Mouse (Mus musculus) megakaryocyte, embryonic 14.5 days (primary cell): ENCODE measurements around the gene Arhgap25. TPM values are rescaled to one million over a fixed set of nuclear protein-coding genes. Genes with fewer than 3 reads are reported as not detected.
"Not testable (repeated sequence)": the region's sequence is repeated elsewhere in the genome, so short reads cannot be mapped to it uniquely, and the experiment has no call there.

Experiments
- H3K27me3 ChIP-seq: replicated peaks from 2 replicates; pipeline ENCODE3; 2012; ENCODE audit warnings: inconsistent platforms
- H3K36me3 ChIP-seq: replicated peaks from 2 replicates; pipeline ENCODE3; 2012; ENCODE audit warnings: low read length, inconsistent platforms, mixed read lengths
- H3K4me1 ChIP-seq: 2 replicates; pipeline ENCODE4 v1.6.1; 2012; ENCODE audit warnings: inconsistent platforms
- H3K4me3 ChIP-seq: replicated peaks from 2 replicates; pipeline ENCODE3; 2012; ENCODE audit warnings: moderate library complexity, mild to moderate bottlenecking, inconsistent platforms
- H3K9me3 ChIP-seq: 2 replicates; pipeline ENCODE4 v1.6.1; 2012; ENCODE audit warnings: inconsistent platforms
- FLI1 ChIP-seq: IDR thresholded peaks from 2 replicates; pipeline ENCODE4 v1.6.1; 2012; ENCODE audit warnings: low read length, inconsistent platforms, mixed read lengths
- GATA1 ChIP-seq: IDR thresholded peaks from 3 replicates; pipeline ENCODE4 v1.6.1; 2012; ENCODE audit warnings: mixed read lengths, low read length, inconsistent platforms, borderline replicate concordance
- polyA plus RNA-seq: library from polyadenylated mRNA; stranded (reverse); fragments of >175 nt; gene quantifications from 2 replicates; pipeline ENCODE4 v1.2.3, GENCODE M21; 2012; ENCODE audit warnings: low replicate concordance; ENCODE audit not compliant: insufficient read depth

Arhgap25 gene
- 8.3 TPM in 1 of 2 replicates, not detected in the other for polyA plus RNA-seq

GRCm38 (mm10) chr6:87532953-87533710 is at the start of gene Arhgap25:
Gene Arhgap25, minus strand, starts transcription at chr6:87533259.
- H3K27me3 ChIP-seq = peaks cover 17% of the 10 kb centered on the region
- H3K4me1 ChIP-seq = peaks cover 72% of the 10 kb centered on the region
- no peak for TF ChIP-seq FLI1
- peaks cover 3% of the 10 kb centered on the region for H3K36me3 ChIP-seq
- no peaks in the 10 kb centered on the region for H3K9me3 ChIP-seq
- peak within 1 kb of the TSS; percentile 89 for H3K4me3 ChIP-seq

- peaks cover 28% of the 10 kb centered on the region for H3K36me3 ChIP-seq
- peaks cover 56% of the 10 kb centered on the region for H3K4me1 ChIP-seq
- H3K27me3 ChIP-seq = peaks cover 57% of the 10 kb centered on the region
- H3K4me3 ChIP-seq = peak overlapping the region; percentile 79
- H3K9me3 ChIP-seq = peaks cover 15% of the 10 kb centered on the region
- TF ChIP-seq FLI1 = no peak
- no peak for TF ChIP-seq GATA1
Observed at GRCm38 (mm10) chr6:87582456-87582855, 49.4 kb upstream of the Arhgap25 start.

GRCm38 (mm10) chr6:87581581-87581980 is 48.5 kb upstream of the Arhgap25 start:
- Histone ChIP-seq H3K27me3 (peaks cover 49% of the 10 kb centered on the region), H3K4me3 (peak overlapping the region; percentile 29), H3K36me3 (peaks cover 28% of the 10 kb centered on the region), H3K4me1 (peaks cover 52% of the 10 kb centered on the region), H3K9me3 (peaks cover 15% of the 10 kb centered on the region)
- no peak for TF ChIP-seq GATA1
- no peak for TF ChIP-seq FLI1

- Histone ChIP-seq H3K36me3 (peaks cover 28% of the 10 kb centered on the region), H3K4me3 (peak overlapping the region; percentile 21), H3K4me1 (peaks cover 52% of the 10 kb centered on the region), H3K9me3 (peaks cover 15% of the 10 kb centered on the region), H3K27me3 (peaks cover 48% of the 10 kb centered on the region)
- TF ChIP-seq FLI1 (no peak), GATA1 (no peak)
Observed at GRCm38 (mm10) chr6:87581071-87581470, 48.0 kb upstream of the Arhgap25 start.

GRCm38 (mm10) chr6:87578247-87578646 is 45.2 kb upstream of the Arhgap25 start:
- no peak for TF ChIP-seq FLI1
- H3K9me3 ChIP-seq = peaks cover 28% of the 10 kb centered on the region
- H3K4me1 ChIP-seq = peaks cover 36% of the 10 kb centered on the region
- H3K27me3 ChIP-seq = peaks cover 29% of the 10 kb centered on the region
- H3K36me3 ChIP-seq = peaks cover 23% of the 10 kb centered on the region
- no peak overlapping the region for H3K4me3 ChIP-seq

- TF ChIP-seq GATA1 (no peak), FLI1 (no peak)
- Histone ChIP-seq H3K36me3 (peaks cover 21% of the 10 kb centered on the region), H3K4me3 (no peak overlapping the region), H3K9me3 (peaks cover 28% of the 10 kb centered on the region), H3K4me1 (peaks cover 21% of the 10 kb centered on the region), H3K27me3 (peaks cover 29% of the 10 kb centered on the region)
Observed at GRCm38 (mm10) chr6:87576648-87577330, 43.7 kb upstream of the Arhgap25 start.

GRCm38 (mm10) chr6:87571863-87572262 is 38.8 kb upstream of the Arhgap25 start:
- H3K9me3 ChIP-seq = peaks cover 13% of the 10 kb centered on the region

GRCm38 (mm10) chr6:87567686-87568593 is 34.9 kb upstream of the Arhgap25 start:
- Histone ChIP-seq H3K4me3 (no peak overlapping the region), H3K36me3 (no peaks in the 10 kb centered on the region), H3K4me1 (peaks cover 19% of the 10 kb centered on the region), H3K9me3 (peaks cover 4% of the 10 kb centered on the region), H3K27me3 (peaks cover 20% of the 10 kb centered on the region)
- no peak for TF ChIP-seq FLI1
- TF ChIP-seq GATA1 = no peak

More at GRCm38 (mm10) chr6:87571863-87572262, 38.8 kb upstream of the Arhgap25 start:
- H3K36me3 ChIP-seq, H3K4me3 ChIP-seq: not testable (repeated sequence)
- Histone ChIP-seq H3K27me3 (peaks cover 13% of the 10 kb centered on the region), H3K4me1 (peaks cover 19% of the 10 kb centered on the region)

GRCm38 (mm10) chr6:87565166-87565565 is 32.1 kb upstream of the Arhgap25 start:
- peaks cover 17% of the 10 kb centered on the region for H3K4me1 ChIP-seq
- TF ChIP-seq GATA1 (no peak), FLI1 (no peak)
- H3K9me3 ChIP-seq = peaks cover 4% of the 10 kb centered on the region
- peaks cover 28% of the 10 kb centered on the region for H3K27me3 ChIP-seq
- H3K4me3 ChIP-seq = no peak overlapping the region
- no peaks in the 10 kb centered on the region for H3K36me3 ChIP-seq
